Mouse (Mus musculus) embryonic fibroblast, embryonic 13.5 days (primary cell): Measurements from ENCODE around the gene Eif4enif1.
"Not testable (repeated sequence)": the region's sequence is repeated elsewhere in the genome, so short reads cannot be mapped to it uniquely, and the experiment has no call there.

ENCODE experiments used
- CTCF ChIP-seq: IDR thresholded peaks from 2 replicates; pipeline ENCODE4 v1.5.1; 2011; ENCODE audit warnings: mild to moderate bottlenecking, control low read depth, low read length, moderate library complexity, borderline replicate concordance; ENCODE audit not compliant: insufficient read depth
- POLR2A ChIP-seq: IDR thresholded peaks from 2 replicates; pipeline ENCODE4 v1.6.1; 2011; ENCODE audit warnings: low read depth, mild to moderate bottlenecking, control low read depth, low read length, moderate library complexity

DNA sequence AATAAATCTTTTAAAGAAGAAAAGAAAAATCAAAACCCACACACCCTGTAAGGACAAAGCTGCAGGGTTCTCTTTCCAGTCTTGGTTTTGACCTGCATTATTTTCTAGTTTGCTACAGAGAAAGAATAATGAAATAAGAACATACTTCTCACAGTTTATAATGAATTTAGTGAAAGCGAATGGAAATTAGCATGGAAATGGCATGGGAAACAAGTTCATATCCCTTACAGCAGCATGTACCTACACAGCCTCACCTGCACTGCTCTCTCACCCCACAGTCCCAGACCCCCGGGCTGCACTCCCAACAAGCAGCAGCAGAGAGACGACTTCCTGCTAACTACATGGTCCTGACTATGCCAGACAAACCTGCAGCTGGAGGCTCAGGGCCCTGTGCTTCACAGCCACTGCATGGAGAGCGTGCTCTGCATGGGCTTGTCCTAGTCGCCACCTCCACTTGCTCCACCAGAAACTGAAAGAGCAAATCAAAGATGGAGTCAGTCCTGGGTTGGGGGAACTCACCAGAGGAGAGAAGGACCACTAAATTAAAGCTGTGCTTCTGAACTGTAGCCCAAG, 36.9 kb upstream of the Eif4enif1 start:
- TF ChIP-seq POLR2A, CTCF: not testable (repeated sequence)
